Mouse (Mus musculus) kidney, embryonic 16.5 days (tissue): ENCODE results near the gene Aff3. TPM values are rescaled to one million over a fixed set of nuclear protein-coding genes. Genes with fewer than 3 reads are reported as not detected.

ENCODE experiments used
- ATAC-seq: fragments of 200-750 bp; cut with Nextera tagmentation; 2 replicates; pipeline ENCODE4 v1.8.0; 2017; ENCODE audit warnings: moderate TSS enrichment; ENCODE audit not compliant: low FRiP score, low TSS enrichment
- H3K27ac ChIP-seq: fragments of 300-500 bp; sonication (generic); 2 replicates; pipeline ENCODE4 v1.5.1; 2014; ENCODE audit warnings: low read length
- H3K27me3 ChIP-seq: fragments of 300-500 bp; sonication (generic); 2 replicates; pipeline ENCODE4 v1.6.1; 2014; ENCODE audit warnings: low read length, control low read depth, mixed read lengths; ENCODE audit not compliant: insufficient read depth
- H3K36me3 ChIP-seq: fragments of 300-500 bp; sonication (generic); 2 replicates; pipeline ENCODE4 v1.6.1; 2014; ENCODE audit warnings: low read length, control low read depth, mixed read lengths; ENCODE audit not compliant: insufficient read depth
- H3K4me1 ChIP-seq: fragments of 300-500 bp; sonication (generic); 2 replicates; pipeline ENCODE4 v1.6.1; 2014; ENCODE audit warnings: low read length, control low read depth, mixed read lengths; ENCODE audit not compliant: insufficient read depth
- H3K4me2 ChIP-seq: fragments of 300-500 bp; sonication (generic); replicated peaks from 2 replicates; pipeline ENCODE4 v1.6.1; 2014; ENCODE audit warnings: low read depth, low read length
- H3K4me3 ChIP-seq: fragments of 300-500 bp; sonication (generic); 2 replicates; pipeline ENCODE4 v1.5.1; 2014; ENCODE audit warnings: mild to moderate bottlenecking, low read length
- H3K9ac ChIP-seq: fragments of 300-500 bp; sonication (generic); replicated peaks from 2 replicates; pipeline ENCODE4 v1.6.1; 2014; ENCODE audit warnings: low read length
- H3K9me3 ChIP-seq: fragments of 300-500 bp; sonication (generic); 2 replicates; pipeline ENCODE4 v1.6.1; 2016; ENCODE audit warnings: low read length, control low read depth
- WGBS: fragments of 180-500 bp; shearing (Covaris S2); extraction: QIAGEN DNeasy Blood & Tissue Kit; methylation state at CpG from one replicate; pipeline ENCODE4 v1.1.7; 2014; 5-methylcytosine and 5-hydroxymethylcytosine counted together
- polyA plus RNA-seq: library from polyadenylated mRNA; unstranded; fragments of >200 nt; fragmentation: Nextera tagmentation; extraction: Ambion mirVana; gene quantifications from 2 replicates; pipeline ENCODE4 v1.2.1, GENCODE M21; 2015

Gene Aff3
- polyA plus RNA-seq, 1 experiment from 2014 or later = 4.0 TPM

GRCm38 (mm10) chr1:38139396-38139795 lies 525.4 kb downstream of the Aff3 start:
- Histone ChIP-seq H3K9me3 (no peaks in the 10 kb centered on the region), H3K4me1 (no peaks in the 10 kb centered on the region), H3K36me3 (no peaks in the 10 kb centered on the region), H3K4me2 (no peak overlapping the region), H3K27me3 (no peaks in the 10 kb centered on the region), H3K4me3 (no peak overlapping the region), H3K27ac (no peak overlapping the region), H3K9ac (no peak overlapping the region)
- WGBS = 74% methylated on average over 2 of the region's 2 CpGs
- no peak for ATAC-seq

- no peak for ATAC-seq
- no peaks in the 10 kb centered on the region for H3K9me3 ChIP-seq
- no peak overlapping the region for H3K27ac ChIP-seq
- no peak overlapping the region for H3K4me2 ChIP-seq
- WGBS = 68% methylated on average over 6 of the region's 6 CpGs
- H3K9ac ChIP-seq = no peak overlapping the region
- peaks cover 11% of the 10 kb centered on the region for H3K4me1 ChIP-seq
- no peaks in the 10 kb centered on the region for H3K27me3 ChIP-seq
- no peaks in the 10 kb centered on the region for H3K36me3 ChIP-seq
- no peak overlapping the region for H3K4me3 ChIP-seq
Measured at GRCm38 (mm10) chr1:38132942-38133341, 531.8 kb downstream of the Aff3 start.

GRCm38 (mm10) chr1:38130715-38131483 lies 533.9 kb downstream of the Aff3 start:
- no peaks in the 10 kb centered on the region for H3K36me3 ChIP-seq
- H3K9ac ChIP-seq = no peak overlapping the region
- 0 out of 2 replicates have a peak overlapping the region, but pooled peaks have one; percentile 92 for H3K4me2 ChIP-seq
- no peak for ATAC-seq
- H3K9me3 ChIP-seq = no peaks in the 10 kb centered on the region
- peaks cover 23% of the 10 kb centered on the region for H3K4me1 ChIP-seq
- no peak overlapping the region for H3K27ac ChIP-seq
- no peaks in the 10 kb centered on the region for H3K27me3 ChIP-seq
- H3K4me3 ChIP-seq = no peak overlapping the region
- 48% methylated on average over 10 of the region's 10 CpGs for WGBS

- Histone ChIP-seq H3K4me2 (peak within 1 kb of the TSS; percentile 92), H3K4me1 (peaks cover 23% of the 10 kb centered on the region), H3K9me3 (no peaks in the 10 kb centered on the region), H3K4me3 (peak within 1 kb of the TSS; percentile 83), H3K27ac (peak within 1 kb of the TSS; percentile 86), H3K36me3 (no peaks in the 10 kb centered on the region), H3K9ac (peak within 1 kb of the TSS; percentile 90), H3K27me3 (no peaks in the 10 kb centered on the region)
- WGBS = 0% methylated on average over 43 of the region's 122 CpGs
- peak; percentile 97 for ATAC-seq
Measured at GRCm38 (mm10) chr1:38129501-38130267, 535.1 kb downstream of the Aff3 start, which contains the start of gene Rev1. Rev1 (minus strand) TSS chr1:38129801.

- Histone ChIP-seq H3K4me2 (peak overlapping the region; percentile 92), H3K27ac (peak overlapping the region; percentile 86), H3K9ac (peak overlapping the region; percentile 90), H3K27me3 (no peaks in the 10 kb centered on the region), H3K4me1 (peaks cover 23% of the 10 kb centered on the region), H3K9me3 (no peaks in the 10 kb centered on the region), H3K36me3 (no peaks in the 10 kb centered on the region), H3K4me3 (peak overlapping the region; percentile 83)
- WGBS = 1% methylated on average over 49 of the region's 68 CpGs
- ATAC-seq = peak; percentile 0; the same call in 1 of the 2 replicates
Measured at GRCm38 (mm10) chr1:38128919-38129436, 535.8 kb downstream of the Aff3 start.

Other genes starting within 250 kb of the Aff3 start
- gene Lonrf2, start 171.8 kb upstream of the Aff3 start, polyA plus RNA-seq = 1.1 and 1.4 TPM in 2 replicates
- 3.8 and 4.9 TPM in 2 replicates for gene Chst10, start 233.2 kb upstream of the Aff3 start, polyA plus RNA-seq